Mouse (Mus musculus): ENCODE measurements at regions not wholly inside any gene's neighbourhood (a gene's known extent, or its start where the extent isn't known, plus 50 kb on each side); places are given as distances from the start of the nearest gene placed in this dataset.

- peak; percentile 4 to 28 for DNase-seq
- intact Hi-C loops (cut with DNase I): loop anchor here (2.0 kb wide), 1 partner anchor 186 kb away; no protein-coding TSS in a partner anchor
Observed at GRCm38 (mm10) chrX:106766812-106767211, 73.6 kb downstream of the Rtl3 start.
